Mouse (Mus musculus): ENCODE data around the gene Kdelr2. TPM values are rescaled to one million over a fixed set of nuclear protein-coding genes. Genes with fewer than 3 reads are reported as not detected.

Kdelr2 gene
- polyA plus RNA-seq, 1 experiment from 2014 or later, result 387 TPM

DNA sequence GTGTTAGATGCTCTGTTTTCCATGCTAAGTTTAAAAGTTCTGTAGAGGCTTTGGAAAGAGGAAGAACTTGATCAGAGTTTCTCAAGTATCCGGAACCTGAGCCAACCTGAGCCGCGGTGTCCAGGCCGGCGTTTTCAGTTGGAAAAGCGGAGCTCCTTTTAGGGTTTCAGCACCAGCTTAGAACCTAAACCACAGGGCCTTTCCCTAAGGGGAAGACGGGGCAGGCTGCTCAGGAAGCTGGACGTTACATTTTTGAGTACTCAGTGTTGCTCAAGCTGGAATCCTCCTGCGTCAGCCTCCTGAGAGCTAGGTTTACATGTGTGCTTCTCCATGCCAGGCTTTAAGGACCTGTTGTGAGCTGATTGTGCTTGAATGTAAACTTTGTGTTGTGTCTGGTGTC is 2.9 kb downstream of the Kdelr2 start:
- H3K4me1 ChIP-seq (ENCODE audit: control insufficient read depth, insufficient read depth, low read length), result peaks cover 15% of the 10 kb centered on the region; the same call in 1 of the 2 replicates
- no peak for ATAC-seq (ENCODE audit: insufficient number of reproducible peaks, insufficient read depth, low FRiP score, low read depth)
- peaks cover 23% of the 10 kb centered on the region; the same call in 1 of the 2 replicates for H3K36me3 ChIP-seq (ENCODE audit: control insufficient read depth, insufficient read depth, low read length)
- WGBS, result 93% methylated on average over 9 of the region's 9 CpGs
- H3K9me3 ChIP-seq (ENCODE audit: control insufficient read depth, low read depth, low read length), result no peaks in the 10 kb centered on the region
- H3K4me2 ChIP-seq (replicated peaks; ENCODE audit: low read depth, low read length), result no peak overlapping the region
- H3K27me3 ChIP-seq (ENCODE audit: control insufficient read depth, insufficient read depth, low read length), result no peaks in the 10 kb centered on the region
- H3K27ac ChIP-seq (ENCODE audit: low read length), result no peak overlapping the region
- H3K9ac ChIP-seq (replicated peaks; ENCODE audit: low read depth, low read length), result no peak overlapping the region
- H3K4me3 ChIP-seq (ENCODE audit: low read depth, low read length), result no peak overlapping the region

DNA sequence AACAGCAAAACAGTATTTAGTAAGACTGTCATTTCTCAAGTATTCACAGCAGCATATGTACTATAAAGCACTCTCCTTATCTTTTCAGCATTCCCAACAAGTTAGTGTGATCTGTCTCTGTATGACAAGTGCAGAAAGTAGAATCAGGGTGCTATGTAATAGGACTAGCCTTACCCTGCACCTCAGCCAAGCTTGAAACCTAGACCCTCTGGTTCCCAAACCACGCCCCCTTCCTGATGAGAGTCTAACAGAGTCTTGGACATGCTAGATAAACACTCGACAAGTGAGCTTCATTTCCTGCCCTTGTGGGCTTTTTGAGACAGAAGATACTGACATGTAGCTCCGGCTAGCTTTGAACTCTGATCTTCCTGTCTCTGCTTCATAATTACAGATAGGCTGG is 5.6 kb downstream of the Kdelr2 start:
- no peak for ATAC-seq (ENCODE audit: insufficient number of reproducible peaks, insufficient read depth, low FRiP score, low read depth)
- H3K27me3 ChIP-seq (ENCODE audit: control insufficient read depth, insufficient read depth, low read length), result no peaks in the 10 kb centered on the region
- no peaks in the 10 kb centered on the region for H3K9me3 ChIP-seq (ENCODE audit: control insufficient read depth, low read depth, low read length)
- no peak overlapping the region for H3K4me2 ChIP-seq (replicated peaks; ENCODE audit: low read depth, low read length)
- H3K4me1 ChIP-seq (ENCODE audit: control insufficient read depth, insufficient read depth, low read length), result peaks cover 8% of the 10 kb centered on the region; the same call in 1 of the 2 replicates
- H3K4me3 ChIP-seq (ENCODE audit: low read depth, low read length), result no peak overlapping the region
- H3K9ac ChIP-seq (replicated peaks; ENCODE audit: low read depth, low read length), result no peak overlapping the region
- peaks cover 43% of the 10 kb centered on the region; the same call in 1 of the 2 replicates for H3K36me3 ChIP-seq (ENCODE audit: control insufficient read depth, insufficient read depth, low read length)
- WGBS, result 54% methylated on average over 3 of the region's 3 CpGs
- H3K27ac ChIP-seq (ENCODE audit: low read length), result no peak overlapping the region

DNA sequence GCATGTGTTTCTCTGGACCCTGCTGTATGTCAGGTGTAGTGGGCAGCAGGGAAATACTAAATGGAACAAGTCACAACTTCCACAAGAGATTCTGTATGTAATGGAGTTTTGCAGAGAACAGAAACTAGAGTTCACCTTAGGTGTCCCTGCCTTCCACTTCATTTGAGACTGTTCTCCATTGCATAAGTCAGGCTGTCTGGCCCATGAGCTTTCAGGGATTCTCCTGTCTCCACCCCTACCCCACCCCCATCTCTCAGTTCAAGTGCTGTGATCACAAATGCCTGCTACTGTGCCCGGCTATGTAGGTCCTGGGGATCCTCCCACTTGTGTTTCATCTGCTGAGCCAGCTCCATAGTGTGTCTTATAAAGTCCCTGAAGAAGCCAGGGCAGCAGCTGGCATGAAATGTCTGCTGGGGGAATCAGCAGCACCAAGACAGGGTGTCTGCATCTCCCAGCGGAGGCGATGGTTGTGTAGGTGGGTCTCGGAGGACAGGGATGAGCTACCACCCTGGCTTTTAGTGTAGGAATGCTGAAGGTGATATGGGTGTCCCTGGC is 7.3 kb downstream of the Kdelr2 start:
- H3K27me3 ChIP-seq (ENCODE audit: control insufficient read depth, insufficient read depth, low read length), result no peaks in the 10 kb centered on the region
- WGBS, result 87% methylated on average over 4 of the region's 4 CpGs
- no peaks in the 10 kb centered on the region for H3K4me1 ChIP-seq (ENCODE audit: control insufficient read depth, insufficient read depth, low read length)
- ATAC-seq (ENCODE audit: insufficient number of reproducible peaks, insufficient read depth, low FRiP score, low read depth), result no peak
- peaks cover 48% of the 10 kb centered on the region; the same call in 1 of the 2 replicates for H3K36me3 ChIP-seq (ENCODE audit: control insufficient read depth, insufficient read depth, low read length)
- H3K27ac ChIP-seq (ENCODE audit: low read length), result no peak overlapping the region
- no peaks in the 10 kb centered on the region for H3K9me3 ChIP-seq (ENCODE audit: control insufficient read depth, low read depth, low read length)
- H3K4me2 ChIP-seq (replicated peaks; ENCODE audit: low read depth, low read length), result no peak overlapping the region
- no peak overlapping the region for H3K4me3 ChIP-seq (ENCODE audit: low read depth, low read length)
- no peak overlapping the region for H3K9ac ChIP-seq (replicated peaks; ENCODE audit: low read depth, low read length)

DNA sequence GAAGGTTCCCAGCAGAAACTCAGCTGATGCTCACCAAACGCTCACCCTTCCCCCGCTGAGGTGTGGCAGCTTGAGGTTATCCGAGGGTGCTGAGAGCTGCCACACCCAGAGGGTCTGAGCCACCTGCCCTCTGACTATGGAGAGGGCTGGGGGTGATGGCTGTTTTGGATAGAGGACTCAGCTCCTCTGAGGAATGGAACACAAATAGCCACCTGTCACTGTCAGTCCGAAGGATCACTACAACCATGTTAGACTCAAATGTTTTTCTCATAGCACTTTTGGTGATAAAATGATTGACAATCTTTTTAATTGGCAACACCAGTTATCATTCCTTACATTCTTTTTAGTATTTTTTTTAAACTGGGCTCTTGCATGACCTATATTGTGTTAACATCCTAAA is 17.8 kb downstream of the Kdelr2 start:
- H3K27ac ChIP-seq (ENCODE audit: low read length), result no peak overlapping the region
- no peak for ATAC-seq (ENCODE audit: insufficient number of reproducible peaks, insufficient read depth, low FRiP score, low read depth)
- no peaks in the 10 kb centered on the region for H3K9me3 ChIP-seq (ENCODE audit: control insufficient read depth, low read depth, low read length)
- peaks cover 56% of the 10 kb centered on the region for H3K36me3 ChIP-seq (ENCODE audit: control insufficient read depth, insufficient read depth, low read length)
- H3K4me2 ChIP-seq (replicated peaks; ENCODE audit: low read depth, low read length), result no peak overlapping the region
- no peak overlapping the region for H3K4me3 ChIP-seq (ENCODE audit: low read depth, low read length)
- 79% methylated on average over 4 of the region's 4 CpGs for whole genome bisulfite sequencing
- H3K4me1 ChIP-seq (ENCODE audit: control insufficient read depth, insufficient read depth, low read length), result no peaks in the 10 kb centered on the region
- no peaks in the 10 kb centered on the region for H3K27me3 ChIP-seq (ENCODE audit: control insufficient read depth, insufficient read depth, low read length)
- H3K9ac ChIP-seq (replicated peaks; ENCODE audit: low read depth, low read length), result no peak overlapping the region

DNA sequence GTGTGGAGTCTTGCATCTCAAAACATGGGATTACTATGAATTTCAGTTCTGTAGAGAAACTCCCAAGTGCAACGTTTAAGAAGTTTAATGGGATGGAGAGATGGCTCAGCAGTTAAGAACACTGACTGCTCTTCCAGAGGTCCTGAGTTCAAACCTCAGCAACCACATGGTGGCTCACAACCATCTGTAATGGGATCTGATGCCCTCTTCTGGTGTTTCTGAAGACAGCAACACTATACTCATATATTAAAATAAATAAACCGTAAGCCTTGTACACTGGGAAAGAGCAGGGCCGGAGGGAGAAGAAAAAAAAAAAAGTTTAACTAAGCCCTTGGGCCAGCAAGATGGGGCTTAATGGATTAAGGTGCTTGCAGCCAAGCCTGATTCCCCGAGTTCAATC is 19.4 kb downstream of the Kdelr2 start:
- 66% methylated on average over 4 of the region's 4 CpGs for WGBS
- H3K36me3 ChIP-seq (ENCODE audit: control insufficient read depth, insufficient read depth, low read length), result peaks cover 42% of the 10 kb centered on the region

DNA sequence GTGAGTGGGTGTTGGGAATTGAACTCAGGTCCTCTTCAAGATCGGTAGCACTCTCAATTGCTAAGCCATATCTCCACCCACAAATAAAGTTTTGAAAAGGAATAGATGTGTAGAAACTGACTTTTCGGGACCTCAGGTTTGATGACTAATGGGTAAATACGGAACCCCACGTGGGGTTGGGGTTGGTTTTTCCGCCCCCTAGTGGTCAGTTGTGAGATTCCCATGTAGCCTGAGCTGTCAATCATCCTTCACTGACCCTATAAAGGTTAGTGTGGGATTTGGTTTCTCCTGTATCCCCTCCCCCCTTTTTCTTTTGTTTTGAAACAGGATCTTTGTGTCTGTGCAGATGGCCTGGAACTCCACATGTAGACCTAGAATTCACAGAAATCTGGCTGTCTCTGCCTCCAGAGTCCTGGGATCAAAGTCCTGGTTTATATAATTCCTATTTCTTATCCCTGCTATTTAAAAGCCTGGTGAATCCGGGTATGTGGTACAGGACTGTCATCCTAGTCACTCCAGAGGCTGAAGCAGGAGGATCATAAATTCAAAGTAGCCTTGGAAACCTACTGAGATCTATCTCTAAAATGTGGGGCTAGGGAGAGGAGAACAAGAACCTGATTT is 20.4 kb downstream of the Kdelr2 start:
- Histone ChIP-seq H3K27me3 (ENCODE audit: control insufficient read depth, insufficient read depth, low read length) (no peaks in the 10 kb centered on the region), H3K9me3 (ENCODE audit: control insufficient read depth, low read depth, low read length) (no peaks in the 10 kb centered on the region), H3K9ac (replicated peaks; ENCODE audit: low read depth, low read length) (no peak overlapping the region), H3K4me1 (ENCODE audit: control insufficient read depth, insufficient read depth, low read length) (no peaks in the 10 kb centered on the region), H3K27ac (ENCODE audit: low read length) (no peak overlapping the region), H3K36me3 (ENCODE audit: control insufficient read depth, insufficient read depth, low read length) (peaks cover 31% of the 10 kb centered on the region), H3K4me3 (ENCODE audit: low read depth, low read length) (no peak overlapping the region), H3K4me2 (replicated peaks; ENCODE audit: low read depth, low read length) (no peak overlapping the region)
- peak; percentile 18; the same call in 1 of the 2 replicates for ATAC-seq (ENCODE audit: insufficient number of reproducible peaks, insufficient read depth, low FRiP score, low read depth)
- 25% methylated on average over 6 of the region's 6 CpGs for WGBS

More for the DNA sequence above, 19.4 kb downstream of the Kdelr2 start:
- H3K4me2 ChIP-seq (replicated peaks; ENCODE audit: low read depth, low read length), result no peak overlapping the region
- H3K4me3 ChIP-seq (ENCODE audit: low read depth, low read length), result no peak overlapping the region
- H3K4me1 ChIP-seq (ENCODE audit: control insufficient read depth, insufficient read depth, low read length), result no peaks in the 10 kb centered on the region
- no peak for ATAC-seq (ENCODE audit: insufficient number of reproducible peaks, insufficient read depth, low FRiP score, low read depth)
- no peaks in the 10 kb centered on the region for H3K27me3 ChIP-seq (ENCODE audit: control insufficient read depth, insufficient read depth, low read length)
- H3K9ac ChIP-seq (replicated peaks; ENCODE audit: low read depth, low read length), result no peak overlapping the region
- H3K27ac ChIP-seq (ENCODE audit: low read length), result no peak overlapping the region
- H3K9me3 ChIP-seq (ENCODE audit: control insufficient read depth, low read depth, low read length), result no peaks in the 10 kb centered on the region

DNA sequence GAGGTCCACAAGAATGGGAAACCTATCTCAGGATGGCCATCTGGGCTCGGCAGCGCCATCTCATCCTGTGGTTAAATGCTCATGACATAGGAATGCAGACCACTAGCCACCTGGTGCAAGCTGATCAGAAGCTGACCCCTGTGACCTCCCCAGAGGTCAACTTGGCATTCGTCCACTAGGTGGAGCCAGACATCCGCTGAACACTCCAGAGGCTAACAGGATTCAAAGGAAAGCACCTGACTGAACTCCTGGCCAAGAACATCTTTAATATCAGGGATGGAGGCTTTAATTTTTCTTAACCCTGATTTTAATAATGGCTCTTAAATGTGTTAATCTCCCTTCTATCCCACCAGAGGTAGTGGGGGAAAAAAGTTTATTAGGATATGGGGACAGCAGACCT is 30.8 kb downstream of the Kdelr2 start:
- H3K27me3 ChIP-seq (ENCODE audit: control insufficient read depth, insufficient read depth, low read length), result no peaks in the 10 kb centered on the region
- no peak overlapping the region for H3K4me2 ChIP-seq (replicated peaks; ENCODE audit: low read depth, low read length)
- H3K27ac ChIP-seq (ENCODE audit: low read length), result no peak overlapping the region
- no peaks in the 10 kb centered on the region for H3K4me1 ChIP-seq (ENCODE audit: control insufficient read depth, insufficient read depth, low read length)
- no peak overlapping the region for H3K4me3 ChIP-seq (ENCODE audit: low read depth, low read length)
- H3K9ac ChIP-seq (replicated peaks; ENCODE audit: low read depth, low read length), result no peak overlapping the region
- no peaks in the 10 kb centered on the region for H3K36me3 ChIP-seq (ENCODE audit: control insufficient read depth, insufficient read depth, low read length)
- no peaks in the 10 kb centered on the region for H3K9me3 ChIP-seq (ENCODE audit: control insufficient read depth, low read depth, low read length)
- 5% methylated on average over 4 of the region's 4 CpGs for WGBS
- ATAC-seq (ENCODE audit: insufficient number of reproducible peaks, insufficient read depth, low FRiP score, low read depth), result no peak

DNA sequence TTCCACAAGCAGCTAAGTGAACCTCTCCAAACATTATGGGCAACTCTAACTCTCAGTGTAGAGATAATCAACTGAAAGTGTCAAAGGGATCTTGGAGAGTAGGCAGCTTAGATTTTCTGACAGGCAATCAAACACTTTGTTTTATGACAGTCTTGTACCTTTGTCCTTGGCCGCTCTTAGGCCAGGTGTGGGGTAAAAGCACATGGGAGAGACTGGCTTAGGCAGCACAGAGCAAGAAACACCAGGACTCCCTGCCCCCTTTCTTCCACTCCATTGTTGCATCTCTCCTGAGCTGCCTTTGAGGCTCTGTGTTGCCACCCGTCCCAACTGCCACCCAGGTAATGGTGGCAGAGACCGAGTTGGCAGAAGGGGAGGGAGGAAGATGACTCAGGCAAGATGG is 37.7 kb downstream of the Kdelr2 start:
- WGBS, result 71% methylated on average over 3 of the region's 3 CpGs

DNA sequence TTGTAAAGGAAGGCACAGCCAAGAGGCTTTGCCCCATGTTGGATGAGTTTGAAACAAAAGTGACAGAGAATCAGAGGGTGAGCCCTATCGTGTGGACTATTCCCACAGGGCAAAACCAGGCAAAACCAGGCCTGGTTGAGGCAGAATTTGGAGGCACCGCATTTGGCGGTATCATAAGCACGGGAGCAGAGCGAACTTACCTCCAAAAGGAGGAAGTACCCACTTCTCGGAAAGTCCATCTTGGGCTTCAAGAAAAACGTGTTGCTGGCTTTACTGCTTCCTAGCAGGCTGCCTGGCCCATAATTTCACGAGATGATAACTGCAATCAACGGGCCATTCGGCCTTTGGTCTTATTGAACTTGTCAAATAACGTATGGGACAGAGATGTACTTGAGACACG is 38.1 kb downstream of the Kdelr2 start:
- no peak overlapping the region for H3K4me3 ChIP-seq (ENCODE audit: low read depth, low read length)
- no peaks in the 10 kb centered on the region for H3K27me3 ChIP-seq (ENCODE audit: control insufficient read depth, insufficient read depth, low read length)
- WGBS, result 83% methylated on average over 12 of the region's 12 CpGs
- H3K9me3 ChIP-seq (ENCODE audit: control insufficient read depth, low read depth, low read length), result no peaks in the 10 kb centered on the region
- no peak overlapping the region for H3K9ac ChIP-seq (replicated peaks; ENCODE audit: low read depth, low read length)
- no peak overlapping the region for H3K27ac ChIP-seq (ENCODE audit: low read length)
- no peak overlapping the region for H3K4me2 ChIP-seq (replicated peaks; ENCODE audit: low read depth, low read length)
- H3K4me1 ChIP-seq (ENCODE audit: control insufficient read depth, insufficient read depth, low read length), result no peaks in the 10 kb centered on the region
- ATAC-seq (ENCODE audit: insufficient number of reproducible peaks, insufficient read depth, low FRiP score, low read depth), result no peak
- H3K36me3 ChIP-seq (ENCODE audit: control insufficient read depth, insufficient read depth, low read length), result no peaks in the 10 kb centered on the region

More for the DNA sequence above, 37.7 kb downstream of the Kdelr2 start:
- H3K4me2 ChIP-seq (replicated peaks; ENCODE audit: low read depth, low read length), result no peak overlapping the region
- H3K4me1 ChIP-seq (ENCODE audit: control insufficient read depth, insufficient read depth, low read length), result no peaks in the 10 kb centered on the region
- no peak overlapping the region for H3K27ac ChIP-seq (ENCODE audit: low read length)
- H3K36me3 ChIP-seq (ENCODE audit: control insufficient read depth, insufficient read depth, low read length), result no peaks in the 10 kb centered on the region
- no peak for ATAC-seq (ENCODE audit: insufficient number of reproducible peaks, insufficient read depth, low FRiP score, low read depth)
- no peaks in the 10 kb centered on the region for H3K27me3 ChIP-seq (ENCODE audit: control insufficient read depth, insufficient read depth, low read length)
- no peak overlapping the region for H3K9ac ChIP-seq (replicated peaks; ENCODE audit: low read depth, low read length)
- no peak overlapping the region for H3K4me3 ChIP-seq (ENCODE audit: low read depth, low read length)
- no peaks in the 10 kb centered on the region for H3K9me3 ChIP-seq (ENCODE audit: control insufficient read depth, low read depth, low read length)

Data from stomach, embryonic 14.5 days (tissue).